Mouse (Mus musculus) gastrocnemius, adult 2 months (tissue): ENCODE measurements around the gene Dkk3. TPM values are rescaled to one million over a fixed set of nuclear protein-coding genes. Genes with fewer than 3 reads are reported as not detected.
A peak's percentile ranks its signal among the peaks of the same experiment; 100 is the strongest.
"Not testable (repeated sequence)": the region's sequence is repeated elsewhere in the genome, so short reads cannot be mapped to it uniquely, and the experiment has no call there.

Experiments
- DNase-seq: peaks from one replicate; pipeline ENCODE4 v3.0.0; 2022
- H3K27ac ChIP-seq: fragments of 200-600 bp; 2 replicates; pipeline ENCODE4 v1.8.1; 2022; ENCODE audit warnings: mild to moderate bottlenecking
- H3K4me3 ChIP-seq: fragments of 200-600 bp; 2 replicates; pipeline ENCODE4 v1.8.1; 2022; ENCODE audit warnings: mild to moderate bottlenecking, moderate library complexity
- CTCF ChIP-seq: fragments of 200-600 bp; IDR thresholded peaks from 2 replicates; pipeline ENCODE4 v1.8.1; 2022; ENCODE audit warnings: antibody characterized with exemption, mild to moderate bottlenecking, moderate library complexity
- intact Hi-C: fragments of 180-260 bp; cut with DNase I; formaldehyde crosslinking; loops from one replicate; pipeline ENCODE4 v1.15.1; 2025
- total RNA-seq, 2 experiments: library from RNA; stranded (reverse); gene quantifications; 2 replicates each; pipeline ENCODE4 v1.2.3; 2021

The Dkk3 gene
- total RNA-seq, 2 experiments from 2014 or later, result 2.1 to 2.4 TPM

GRCm38 (mm10) chr7:112121866-112122500, 36.9 kb downstream of the Dkk3 start:
- 0 out of 2 replicates have a peak overlapping the region, but pooled peaks have one; percentile 12 for H3K27ac ChIP-seq
- intact Hi-C loops, result no loop called here
- DNase-seq, result no peak
- H3K4me3 ChIP-seq, result no peak overlapping the region
- TF ChIP-seq CTCF, result no peak

GRCm38 (mm10) chr7:112120861-112121810, 37.7 kb downstream of the Dkk3 start:
- intact Hi-C loops, result no loop called here
- Histone ChIP-seq H3K4me3 (no peak overlapping the region), H3K27ac (0 out of 2 replicates have a peak overlapping the region, but pooled peaks have one; percentile 12)
- no peak for TF ChIP-seq CTCF
- DNase-seq, result peak; percentile 37

GRCm38 (mm10) chr7:112119248-112119647, 39.6 kb downstream of the Dkk3 start:
- no peak for DNase-seq
- TF ChIP-seq CTCF, result no peak
- no peak overlapping the region for H3K27ac ChIP-seq
- H3K4me3 ChIP-seq, result no peak overlapping the region
- intact Hi-C loops, result loop anchor here (5.0 kb wide), 1 partner anchor 58 kb away; no protein-coding TSS in a partner anchor

- no peak overlapping the region for H3K27ac ChIP-seq
- no peak overlapping the region for H3K4me3 ChIP-seq
- no peak for DNase-seq
- intact Hi-C loops, result loop anchor here (5.0 kb wide), 1 partner anchor 59 kb away; no protein-coding TSS in a partner anchor
- no peak for TF ChIP-seq CTCF
Measured at GRCm38 (mm10) chr7:112118086-112118485, 40.8 kb downstream of the Dkk3 start.

- intact Hi-C loops, result loop anchor here (5.0 kb wide), 1 partner anchor 60 kb away; no protein-coding TSS in a partner anchor
- TF ChIP-seq CTCF, result no peak
Measured at GRCm38 (mm10) chr7:112117501-112117900, 41.4 kb downstream of the Dkk3 start.

GRCm38 (mm10) chr7:112110638-112111372, 48.1 kb downstream of the Dkk3 start:
- intact Hi-C loops, result no loop called here
- H3K4me3 ChIP-seq, result no peak overlapping the region
- TF ChIP-seq CTCF, result no peak
- DNase-seq, result no peak
- no peak overlapping the region for H3K27ac ChIP-seq

More at GRCm38 (mm10) chr7:112117501-112117900, 41.4 kb downstream of the Dkk3 start:
- Histone ChIP-seq H3K27ac (no peak overlapping the region), H3K4me3 (no peak overlapping the region)
- DNase-seq, result no peak

- intact Hi-C loops, result no loop called here
- TF ChIP-seq CTCF, result no peak
Measured at GRCm38 (mm10) chr7:112108757-112109156, 50.1 kb downstream of the Dkk3 start.

GRCm38 (mm10) chr7:112103816-112104215, 55.0 kb downstream of the Dkk3 start:
- intact Hi-C loops, result loop anchor here (5.0 kb wide), 1 partner anchor 42 kb away; no protein-coding TSS in a partner anchor
- Histone ChIP-seq H3K4me3 (no peak overlapping the region), H3K27ac (no peak overlapping the region)
- no peak for TF ChIP-seq CTCF
- DNase-seq, result no peak

More at GRCm38 (mm10) chr7:112108757-112109156, 50.1 kb downstream of the Dkk3 start:
- no peak for DNase-seq
- no peak overlapping the region for H3K27ac ChIP-seq
- H3K4me3 ChIP-seq, result no peak overlapping the region

- intact Hi-C loops, result loop anchor here (5.0 kb wide), 1 partner anchor 41 kb away; no protein-coding TSS in a partner anchor
- no peak for DNase-seq
- Histone ChIP-seq H3K4me3 (no peak overlapping the region), H3K27ac (no peak overlapping the region)
- no peak for TF ChIP-seq CTCF
Measured at GRCm38 (mm10) chr7:112102933-112103332, 55.9 kb downstream of the Dkk3 start.

- no peak overlapping the region for H3K27ac ChIP-seq
- no peak for DNase-seq
- intact Hi-C loops, result loop anchor here (5.0 kb wide), 1 partner anchor 39 kb away; no protein-coding TSS in a partner anchor
- no peak for TF ChIP-seq CTCF
- no peak overlapping the region for H3K4me3 ChIP-seq
Measured at GRCm38 (mm10) chr7:112100887-112101286, 58.0 kb downstream of the Dkk3 start.

- DNase-seq, H3K4me3 ChIP-seq, H3K27ac ChIP-seq, intact Hi-C loops: not testable (repeated sequence)
Measured at GRCm38 (mm10) chr7:112094923-112095322, 63.9 kb downstream of the Dkk3 start.

GRCm38 (mm10) chr7:112086186-112086585, 72.7 kb downstream of the Dkk3 start:
- H3K4me3 ChIP-seq, result no peak overlapping the region
- intact Hi-C loops, result no loop called here
- no peak for TF ChIP-seq CTCF
- no peak overlapping the region for H3K27ac ChIP-seq
- no peak for DNase-seq
